Mouse (Mus musculus) cerebellum, adult 8-10 months (tissue): ENCODE data around the gene Pnpla1.

Source experiments
- DNase-seq: peaks from one replicate; pipeline ENCODE4 v3.0.0; 2022

The Pnpla1 gene

GRCm38 (mm10) chr17:28843665-28844064, 14.5 kb upstream of the Pnpla1 start:
- no peak for DNase-seq

GRCm38 (mm10) chr17:28846974-28847617, 11.1 kb upstream of the Pnpla1 start:
- no peak for DNase-seq

DNA sequence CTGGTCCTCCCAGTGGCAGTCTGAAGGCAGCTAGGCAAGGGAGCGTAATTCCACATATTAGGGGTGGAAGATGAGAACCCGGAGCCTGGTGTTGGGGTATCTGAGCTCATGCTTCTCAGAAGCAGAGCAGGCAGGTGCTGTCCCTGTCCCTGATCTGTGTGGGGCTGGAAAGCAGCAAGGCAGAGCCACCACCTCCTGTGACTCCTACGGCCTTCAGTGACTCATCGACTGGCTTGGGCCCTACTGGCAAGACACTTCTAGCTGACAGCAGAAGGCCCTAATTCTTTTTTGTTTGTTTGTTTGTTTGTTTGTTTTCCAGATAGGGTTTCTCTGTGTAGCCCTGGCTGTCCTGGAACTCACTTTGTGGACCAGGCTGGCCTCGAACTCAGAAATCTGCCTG, 7.7 kb upstream of the Pnpla1 start:
- DNase-seq, result no peak

DNA sequence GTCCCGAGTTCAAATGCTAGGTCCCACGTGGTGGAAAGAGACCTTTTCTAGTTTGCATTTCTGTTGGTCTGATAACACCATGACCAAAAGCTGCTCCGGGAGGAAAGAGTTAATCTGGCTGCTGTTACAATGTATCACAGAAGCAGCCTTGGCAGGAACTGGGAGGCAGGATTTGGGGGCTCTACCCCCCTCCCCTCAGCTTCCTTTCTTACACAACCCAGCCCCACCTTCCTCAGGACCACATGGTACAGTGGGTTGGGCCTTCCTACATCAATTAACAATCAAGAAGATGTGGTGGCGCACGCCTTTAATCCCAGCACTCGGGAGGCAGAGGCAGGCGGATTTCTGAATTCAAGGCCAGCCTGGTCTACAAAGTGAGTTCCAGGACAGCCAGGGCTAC, 3.8 kb upstream of the Pnpla1 start:
- DNase-seq, result no peak

GRCm38 (mm10) chr17:28855166-28855885, 2.9 kb upstream of the Pnpla1 start:
- DNase-seq, result no peak

- no peak for DNase-seq
Measured at GRCm38 (mm10) chr17:28856030-28856429, 2.2 kb upstream of the Pnpla1 start.

- DNase-seq, result no peak
Measured at GRCm38 (mm10) chr17:28863926-28864325, 5.7 kb downstream of the Pnpla1 start.

- no peak for DNase-seq
Measured at GRCm38 (mm10) chr17:28864464-28864863, 6.3 kb downstream of the Pnpla1 start.

- DNase-seq, result no peak
Measured at GRCm38 (mm10) chr17:28866921-28867320, 8.7 kb downstream of the Pnpla1 start.

DNA sequence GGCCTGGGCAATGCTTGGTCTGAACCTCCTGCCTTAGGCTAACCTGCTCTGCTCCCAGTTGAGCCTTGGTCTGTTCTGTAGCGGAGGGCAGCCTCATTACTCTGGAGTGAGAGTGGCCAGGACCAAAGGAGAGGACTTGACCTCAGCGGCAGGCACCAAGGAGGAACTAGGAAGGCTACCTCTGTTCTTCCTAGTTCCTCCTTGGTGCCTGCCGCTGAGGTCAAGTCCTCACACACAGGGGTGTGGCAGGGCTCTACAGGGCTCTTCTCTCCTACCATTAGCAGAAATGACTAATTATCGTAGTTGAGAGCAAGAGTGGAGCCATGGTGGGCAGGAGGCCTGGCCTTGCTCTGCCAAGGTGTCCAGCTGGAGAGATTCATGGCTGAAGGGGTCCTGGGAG, 9.2 kb downstream of the Pnpla1 start:
- DNase-seq, result no peak

- no peak for DNase-seq
Measured at GRCm38 (mm10) chr17:28869412-28870110, 11.3 kb downstream of the Pnpla1 start.

DNA sequence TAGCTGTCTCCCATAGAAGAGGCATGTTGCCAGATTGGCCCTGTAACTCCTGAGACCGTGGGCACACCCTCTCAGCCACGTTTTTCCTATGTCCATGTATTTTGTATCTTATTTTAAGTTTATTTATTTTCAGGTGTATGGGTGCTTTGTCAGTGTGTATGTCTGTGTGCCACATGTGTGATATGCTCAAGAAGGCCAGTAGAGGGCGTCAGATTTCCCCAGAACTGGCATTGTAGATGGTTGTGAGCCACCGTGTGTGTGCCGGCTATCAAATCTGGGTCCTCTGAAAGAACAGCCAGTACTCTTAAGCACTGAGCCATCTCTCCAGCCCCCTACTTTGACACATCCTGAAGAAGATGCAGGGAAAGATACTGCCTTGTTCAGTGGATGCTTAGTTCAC, 12.2 kb downstream of the Pnpla1 start:
- no peak for DNase-seq

DNA sequence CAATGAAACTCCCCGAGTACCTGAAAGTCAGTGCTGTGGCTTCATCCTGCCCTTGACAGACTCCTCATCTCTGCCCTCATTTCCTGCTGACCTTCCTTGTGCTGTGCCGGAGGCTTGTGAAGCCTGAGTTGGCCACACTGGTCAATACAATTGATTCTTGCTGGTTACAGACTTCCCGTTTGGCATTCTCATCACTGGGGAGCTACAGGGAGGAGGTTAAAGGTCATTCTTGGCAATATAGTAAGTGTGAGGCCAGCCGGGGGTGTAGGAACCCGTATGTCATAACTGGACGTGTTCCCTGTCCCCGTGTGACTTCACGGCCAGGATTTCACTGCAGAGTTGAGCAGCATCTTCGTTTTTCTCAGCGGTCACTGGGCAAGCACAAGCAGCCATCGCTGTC, 13.6 kb downstream of the Pnpla1 start:
- DNase-seq, result no peak

- no peak for DNase-seq
Measured at GRCm38 (mm10) chr17:28872322-28872721, 14.1 kb downstream of the Pnpla1 start.

- no peak for DNase-seq
Measured at GRCm38 (mm10) chr17:28874216-28874615, 16.0 kb downstream of the Pnpla1 start.

GRCm38 (mm10) chr17:28874825-28875224, 16.6 kb downstream of the Pnpla1 start:
- DNase-seq, result no peak

DNA sequence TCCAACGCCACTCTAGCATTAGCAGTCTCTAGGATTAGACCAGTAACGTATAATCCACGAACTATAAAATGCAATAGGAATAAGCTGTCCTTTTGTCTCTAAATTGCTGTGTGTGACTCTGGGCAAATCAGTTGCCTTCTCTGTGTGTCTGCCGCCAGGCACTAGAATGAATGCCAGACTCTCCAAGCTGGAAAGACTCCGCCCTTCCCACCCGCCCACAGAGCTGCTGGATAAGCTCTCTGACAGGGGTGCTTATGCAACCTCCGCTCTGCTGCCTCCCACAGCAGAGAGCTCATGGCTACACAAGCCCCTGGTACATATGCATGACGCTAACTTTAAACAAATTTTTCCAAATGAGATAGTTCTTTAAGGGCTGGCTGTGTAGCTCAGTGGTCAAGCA, 17.1 kb downstream of the Pnpla1 start:
- DNase-seq, result no peak

DNA sequence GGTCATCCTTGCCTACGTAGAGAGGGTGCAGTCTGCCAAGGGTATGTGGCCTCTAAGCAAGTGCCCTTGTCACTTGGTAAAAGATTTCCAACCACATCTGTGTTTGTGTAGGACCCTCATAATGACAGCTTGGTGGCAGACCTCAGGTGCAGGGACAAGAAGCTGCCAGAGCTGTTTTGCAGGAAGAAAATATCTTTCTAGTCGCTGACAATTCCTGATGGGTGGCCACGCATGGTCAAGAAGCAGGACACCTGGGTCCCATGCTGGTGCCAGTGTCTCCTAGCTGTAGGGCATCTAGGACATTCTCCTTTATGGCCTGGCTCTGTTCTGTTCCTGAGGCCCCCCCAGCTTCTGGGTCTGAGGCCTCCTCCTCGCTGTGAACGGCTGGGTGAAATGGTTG, 18.1 kb downstream of the Pnpla1 start:
- no peak for DNase-seq

DNA sequence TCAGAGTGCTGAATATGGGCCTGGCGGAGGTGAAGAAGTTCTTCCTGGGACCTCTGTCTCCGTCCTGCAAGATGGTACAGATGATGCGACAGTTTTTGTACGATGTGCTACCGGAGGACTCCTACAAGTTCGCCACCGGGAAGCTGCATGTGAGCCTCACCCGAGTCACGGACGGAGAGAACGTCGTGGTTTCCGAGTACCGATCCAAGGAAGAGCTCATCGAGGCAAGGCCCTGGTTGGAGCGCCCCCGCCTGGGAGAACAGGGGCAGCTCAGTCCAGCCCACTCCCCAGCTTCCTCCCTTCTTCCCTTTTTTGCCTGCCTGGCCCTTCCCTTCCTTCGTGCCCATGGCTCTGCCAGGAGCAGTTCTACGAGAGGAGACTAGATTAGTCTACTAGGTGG, 18.6 kb downstream of the Pnpla1 start:
- no peak for DNase-seq

DNA sequence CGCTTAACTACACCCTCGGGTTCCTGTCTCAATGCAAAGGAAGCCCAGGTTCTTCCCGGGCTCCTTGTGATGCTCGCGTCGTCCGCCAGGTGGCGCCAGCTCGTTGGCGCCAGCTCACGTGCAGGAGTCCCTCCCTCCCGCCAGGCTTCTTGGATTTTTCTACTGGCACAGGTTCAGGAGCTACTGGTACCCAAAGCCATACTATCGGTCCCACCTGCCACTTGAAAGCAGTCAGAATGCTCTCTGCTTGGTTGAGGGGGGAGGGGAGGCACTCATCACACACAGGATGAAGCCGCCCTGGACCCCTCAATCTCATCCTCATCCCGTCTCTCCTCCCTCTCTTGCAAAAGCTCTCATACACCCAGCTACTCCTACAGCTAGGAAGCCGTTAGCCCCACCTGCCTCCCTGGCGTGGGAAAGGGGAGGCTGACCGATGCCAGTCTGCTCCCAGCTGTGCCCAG, 21.8 kb downstream of the Pnpla1 start:
- peak; percentile 71 for DNase-seq

DNA sequence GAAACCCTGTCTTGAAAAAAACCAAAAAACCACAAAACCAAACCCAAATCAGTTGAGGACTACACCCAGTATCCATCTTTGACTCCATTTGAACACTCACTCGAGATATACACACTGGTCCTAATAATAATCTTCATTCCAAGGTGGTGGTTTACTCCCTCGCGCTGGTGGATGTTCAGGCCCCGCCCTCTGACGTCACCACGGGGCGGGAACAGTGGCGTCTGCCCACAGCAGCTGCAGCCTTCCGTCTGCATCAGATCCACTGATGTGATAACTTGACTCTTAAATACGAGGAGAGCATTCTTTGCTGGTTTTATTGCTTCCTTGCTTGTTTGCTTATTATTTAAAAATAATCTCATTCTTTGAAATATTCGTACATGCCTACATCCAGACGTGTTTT, 24.1 kb downstream of the Pnpla1 start:
- DNase-seq, result no peak

DNA sequence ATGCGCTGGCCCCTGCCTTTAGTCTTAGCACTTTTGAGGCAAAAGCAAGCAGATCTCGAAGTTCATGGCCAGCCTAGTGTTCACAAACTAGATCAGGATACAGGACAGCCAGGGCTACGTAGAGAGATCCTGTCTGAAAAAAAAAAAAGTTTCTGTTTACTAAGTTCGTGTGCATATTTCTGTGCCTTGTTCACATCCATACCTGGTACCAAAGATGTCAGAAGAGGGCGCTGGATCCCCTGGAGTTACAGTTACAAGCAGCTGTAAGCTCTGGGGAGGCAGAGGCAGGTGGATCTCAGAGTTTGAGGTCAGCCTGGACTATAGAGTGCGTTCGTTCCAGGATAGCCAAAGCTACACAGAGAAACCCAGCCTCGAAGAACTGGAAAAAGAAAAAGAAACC, 24.6 kb downstream of the Pnpla1 start:
- DNase-seq, result no peak

DNA sequence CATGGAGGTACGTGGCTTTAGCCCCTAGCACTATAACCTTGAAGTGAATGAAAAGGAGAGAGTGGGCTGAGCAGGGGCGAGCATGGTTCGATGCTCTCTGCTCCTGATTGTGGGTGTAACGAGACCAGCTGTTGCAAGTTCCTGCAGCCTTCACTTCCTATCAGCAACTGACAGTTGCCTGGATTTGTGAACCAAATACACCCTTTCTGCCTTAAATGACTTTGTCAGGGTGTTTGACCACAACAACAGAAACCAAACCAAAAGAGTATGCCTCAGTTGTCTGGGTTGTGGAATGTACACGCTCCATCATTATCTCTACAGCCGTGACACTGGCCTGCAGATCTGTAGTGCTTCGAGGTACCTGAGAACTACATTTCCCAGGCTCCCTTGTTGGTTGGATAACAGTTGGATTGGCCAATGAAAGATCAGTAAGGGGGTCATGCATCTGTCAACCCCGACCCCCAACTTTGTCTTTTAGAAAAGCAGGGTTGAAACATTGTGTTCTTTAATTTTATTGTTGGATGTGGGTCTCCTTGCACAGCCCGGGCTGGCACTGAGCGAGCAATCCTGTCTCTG, 25.8 kb downstream of the Pnpla1 start:
- no peak for DNase-seq

- no peak for DNase-seq
Measured at GRCm38 (mm10) chr17:28885231-28885630, 27.0 kb downstream of the Pnpla1 start.
